Mouse (Mus musculus) cerebellum, adult 2 months (tissue): ENCODE results near the gene Vps41.

ENCODE experiments used
- CTCF ChIP-seq: fragments of 200-500 bp; IDR thresholded peaks from 2 replicates; pipeline ENCODE4 v1.5.1; 2011; ENCODE audit warnings: low read depth, mild to moderate bottlenecking, control low read depth, low read length, moderate library complexity, borderline replicate concordance; ENCODE audit not compliant: insufficient read depth
- POLR2A ChIP-seq: fragments of 200-500 bp; IDR thresholded peaks from 2 replicates; pipeline ENCODE4 v1.6.1; 2011; ENCODE audit warnings: low read length, control low read depth, borderline replicate concordance; ENCODE audit not compliant: insufficient read depth

DNA sequence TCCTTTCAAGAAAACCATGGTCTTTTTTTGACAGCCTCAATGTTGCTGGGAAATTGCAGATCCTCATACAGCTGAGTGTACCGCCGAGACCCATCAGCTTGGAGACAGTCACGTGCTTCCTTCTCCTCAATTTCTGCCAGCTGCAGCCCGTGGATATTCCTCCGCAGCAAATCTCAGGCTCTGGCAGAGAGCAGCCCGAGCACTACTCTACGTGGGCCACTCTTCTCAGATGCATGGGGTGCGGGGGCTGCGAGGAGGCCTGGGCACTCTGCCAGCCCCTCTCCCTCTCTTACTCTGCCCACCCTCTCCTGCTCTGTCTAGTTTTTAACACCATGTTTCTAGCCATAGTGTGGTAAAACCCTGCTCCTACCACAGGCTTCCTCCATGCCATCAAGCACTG is 175.8 kb downstream of the Vps41 start:
- TF ChIP-seq CTCF (no peak), POLR2A (no peak)
